Mouse (Mus musculus): ENCODE data around the gene Copb1. TPM values are rescaled to one million over a fixed set of nuclear protein-coding genes. Genes with fewer than 3 reads are reported as not detected.

Gene Copb1
- polyA plus RNA-seq, 1 experiment from 2014 or later, result 93.2 TPM

GRCm38 (mm10) chr7:114290078-114290506, 35.6 kb upstream of the Copb1 start:
- ATAC-seq (replicated peaks; ENCODE audit: insufficient number of reproducible peaks, low FRiP score, low TSS enrichment), result no peak
- 70% methylated on average over 5 of the region's 5 CpGs for WGBS (ENCODE audit: insufficient replicate concordance)
- H3K27me3 ChIP-seq (ENCODE audit: control insufficient read depth, insufficient read depth, low read length), result no peaks in the 10 kb centered on the region
- H3K36me3 ChIP-seq (ENCODE audit: control insufficient read depth, insufficient read depth, low read length), result no peaks in the 10 kb centered on the region
- no peak overlapping the region for H3K27ac ChIP-seq (ENCODE audit: low read depth, low read length)
- no peak overlapping the region for H3K4me2 ChIP-seq
- H3K9ac ChIP-seq (ENCODE audit: low read depth, low read length), result no peak overlapping the region
- no peaks in the 10 kb centered on the region for H3K9me3 ChIP-seq (replicated peaks; ENCODE audit: control insufficient read depth, low read length)
- no peak overlapping the region for H3K4me3 ChIP-seq (ENCODE audit: low read depth, low read length)
- peaks cover 4% of the 10 kb centered on the region; the same call in 1 of the 2 replicates for H3K4me1 ChIP-seq (ENCODE audit: control insufficient read depth, insufficient read depth, low read length)

GRCm38 (mm10) chr7:114284296-114284910, 29.9 kb upstream of the Copb1 start:
- no peaks in the 10 kb centered on the region for H3K36me3 ChIP-seq (ENCODE audit: control insufficient read depth, insufficient read depth, low read length)
- no peaks in the 10 kb centered on the region for H3K9me3 ChIP-seq (replicated peaks; ENCODE audit: control insufficient read depth, low read length)
- no peak overlapping the region for H3K9ac ChIP-seq (ENCODE audit: low read depth, low read length)
- ATAC-seq (replicated peaks; ENCODE audit: insufficient number of reproducible peaks, low FRiP score, low TSS enrichment), result no peak
- H3K4me1 ChIP-seq (ENCODE audit: control insufficient read depth, insufficient read depth, low read length), result no peaks in the 10 kb centered on the region
- no peaks in the 10 kb centered on the region for H3K27me3 ChIP-seq (ENCODE audit: control insufficient read depth, insufficient read depth, low read length)
- H3K4me3 ChIP-seq (ENCODE audit: low read depth, low read length), result no peak overlapping the region
- H3K27ac ChIP-seq (ENCODE audit: low read depth, low read length), result no peak overlapping the region
- 90% methylated on average over 14 of the region's 14 CpGs for WGBS (ENCODE audit: insufficient replicate concordance)
- H3K4me2 ChIP-seq, result no peak overlapping the region

GRCm38 (mm10) chr7:114283006-114283405, 28.5 kb upstream of the Copb1 start:
- no peaks in the 10 kb centered on the region for H3K36me3 ChIP-seq (ENCODE audit: control insufficient read depth, insufficient read depth, low read length)
- 69% methylated on average over 9 of the region's 9 CpGs for WGBS (ENCODE audit: insufficient replicate concordance)
- H3K4me2 ChIP-seq, result no peak overlapping the region
- no peak overlapping the region for H3K27ac ChIP-seq (ENCODE audit: low read depth, low read length)
- H3K9me3 ChIP-seq (replicated peaks; ENCODE audit: control insufficient read depth, low read length), result no peaks in the 10 kb centered on the region
- H3K27me3 ChIP-seq (ENCODE audit: control insufficient read depth, insufficient read depth, low read length), result no peaks in the 10 kb centered on the region
- H3K4me3 ChIP-seq (ENCODE audit: low read depth, low read length), result no peak overlapping the region
- no peaks in the 10 kb centered on the region for H3K4me1 ChIP-seq (ENCODE audit: control insufficient read depth, insufficient read depth, low read length)
- H3K9ac ChIP-seq (ENCODE audit: low read depth, low read length), result no peak overlapping the region
- no peak for ATAC-seq (replicated peaks; ENCODE audit: insufficient number of reproducible peaks, low FRiP score, low TSS enrichment)

GRCm38 (mm10) chr7:114281671-114282070, 27.2 kb upstream of the Copb1 start:
- Histone ChIP-seq H3K4me1 (ENCODE audit: control insufficient read depth, insufficient read depth, low read length) (no peaks in the 10 kb centered on the region), H3K4me2 (no peak overlapping the region), H3K27me3 (ENCODE audit: control insufficient read depth, insufficient read depth, low read length) (no peaks in the 10 kb centered on the region), H3K9ac (ENCODE audit: low read depth, low read length) (no peak overlapping the region), H3K36me3 (ENCODE audit: control insufficient read depth, insufficient read depth, low read length) (no peaks in the 10 kb centered on the region), H3K9me3 (replicated peaks; ENCODE audit: control insufficient read depth, low read length) (no peaks in the 10 kb centered on the region), H3K4me3 (ENCODE audit: low read depth, low read length) (no peak overlapping the region), H3K27ac (ENCODE audit: low read depth, low read length) (no peak overlapping the region)
- no peak for ATAC-seq (replicated peaks; ENCODE audit: insufficient number of reproducible peaks, low FRiP score, low TSS enrichment)
- 51% methylated on average over 3 of the region's 3 CpGs for WGBS (ENCODE audit: insufficient replicate concordance)

- H3K27ac ChIP-seq (ENCODE audit: low read depth, low read length), result peak within 1 kb of the TSS; percentile 54
- H3K27me3 ChIP-seq (ENCODE audit: control insufficient read depth, insufficient read depth, low read length), result no peaks in the 10 kb centered on the region
- peak within 1 kb of the TSS; percentile 66 for H3K4me2 ChIP-seq
- peak within 1 kb of the TSS; percentile 95 for H3K9ac ChIP-seq (ENCODE audit: low read depth, low read length)
- peak within 1 kb of the TSS; percentile 95 for H3K4me3 ChIP-seq (ENCODE audit: low read depth, low read length)
- peaks cover 8% of the 10 kb centered on the region; the same call in 1 of the 2 replicates for H3K4me1 ChIP-seq (ENCODE audit: control insufficient read depth, insufficient read depth, low read length)
- H3K36me3 ChIP-seq (ENCODE audit: control insufficient read depth, insufficient read depth, low read length), result peaks cover 10% of the 10 kb centered on the region
- WGBS (ENCODE audit: insufficient replicate concordance), result under 1% methylated on average over 39 of the region's 39 CpGs
- ATAC-seq (replicated peaks; ENCODE audit: insufficient number of reproducible peaks, low FRiP score, low TSS enrichment), result peak; percentile 89
- H3K9me3 ChIP-seq (replicated peaks; ENCODE audit: control insufficient read depth, low read length), result no peaks in the 10 kb centered on the region
These were observed 21.7 kb upstream of the Copb1 start, which contains the start of gene Psma1 for GRCm38 (mm10) chr7:114276005-114276752. Gene Psma1 (minus strand): TSS chr7:114276118.

- H3K4me2 ChIP-seq, result peak overlapping the region; percentile 62
- H3K4me1 ChIP-seq (ENCODE audit: control insufficient read depth, insufficient read depth, low read length), result peaks cover 8% of the 10 kb centered on the region; the same call in 1 of the 2 replicates
- ATAC-seq (replicated peaks; ENCODE audit: insufficient number of reproducible peaks, low FRiP score, low TSS enrichment), result peak; percentile 46
- peak overlapping the region; percentile 95 for H3K9ac ChIP-seq (ENCODE audit: low read depth, low read length)
- peak overlapping the region; percentile 95 for H3K4me3 ChIP-seq (ENCODE audit: low read depth, low read length)
- H3K9me3 ChIP-seq (replicated peaks; ENCODE audit: control insufficient read depth, low read length), result no peaks in the 10 kb centered on the region
- 3% methylated on average over 24 of the region's 24 CpGs for WGBS (ENCODE audit: insufficient replicate concordance)
- peak overlapping the region; percentile 54 for H3K27ac ChIP-seq (ENCODE audit: low read depth, low read length)
- H3K36me3 ChIP-seq (ENCODE audit: control insufficient read depth, insufficient read depth, low read length), result peaks cover 10% of the 10 kb centered on the region
- no peaks in the 10 kb centered on the region for H3K27me3 ChIP-seq (ENCODE audit: control insufficient read depth, insufficient read depth, low read length)
These were observed 21.0 kb upstream of the Copb1 start for GRCm38 (mm10) chr7:114275372-114276004.

- Histone ChIP-seq H3K9ac (ENCODE audit: low read depth, low read length) (no peak overlapping the region), H3K27me3 (ENCODE audit: control insufficient read depth, insufficient read depth, low read length) (no peaks in the 10 kb centered on the region), H3K9me3 (replicated peaks; ENCODE audit: control insufficient read depth, low read length) (no peaks in the 10 kb centered on the region), H3K27ac (ENCODE audit: low read depth, low read length) (no peak overlapping the region), H3K4me1 (ENCODE audit: control insufficient read depth, insufficient read depth, low read length) (no peaks in the 10 kb centered on the region), H3K4me3 (ENCODE audit: low read depth, low read length) (no peak overlapping the region), H3K4me2 (no peak overlapping the region), H3K36me3 (ENCODE audit: control insufficient read depth, insufficient read depth, low read length) (peaks cover 54% of the 10 kb centered on the region)
- WGBS (ENCODE audit: insufficient replicate concordance), result 96% methylated on average over 5 of the region's 5 CpGs
- no peak for ATAC-seq (replicated peaks; ENCODE audit: insufficient number of reproducible peaks, low FRiP score, low TSS enrichment)
These were observed 13.9 kb upstream of the Copb1 start for GRCm38 (mm10) chr7:114268446-114268845.

- 93% methylated on average over 3 of the region's 3 CpGs for WGBS (ENCODE audit: insufficient replicate concordance)
- Histone ChIP-seq H3K4me2 (no peak overlapping the region), H3K4me3 (ENCODE audit: low read depth, low read length) (no peak overlapping the region), H3K9me3 (replicated peaks; ENCODE audit: control insufficient read depth, low read length) (no peaks in the 10 kb centered on the region), H3K27ac (ENCODE audit: low read depth, low read length) (no peak overlapping the region), H3K36me3 (ENCODE audit: control insufficient read depth, insufficient read depth, low read length) (peaks cover 34% of the 10 kb centered on the region), H3K9ac (ENCODE audit: low read depth, low read length) (no peak overlapping the region), H3K27me3 (ENCODE audit: control insufficient read depth, insufficient read depth, low read length) (no peaks in the 10 kb centered on the region), H3K4me1 (ENCODE audit: control insufficient read depth, insufficient read depth, low read length) (no peaks in the 10 kb centered on the region)
- no peak for ATAC-seq (replicated peaks; ENCODE audit: insufficient number of reproducible peaks, low FRiP score, low TSS enrichment)
These were observed 2.8 kb downstream of the Copb1 start for GRCm38 (mm10) chr7:114251684-114252083.

Measured in heart, embryonic 11.5 days (tissue).